Mouse (Mus musculus): ENCODE data around the gene Apoe.

- TF ChIP-seq EP300 (IDR thresholded peaks at IDR 0.05; ENCODE audit: low read length), result no peak
- TF ChIP-seq POLR2AphosphoS2 (IDR thresholded peaks at IDR 0.05; ENCODE audit: low read depth, low read length), result no peak
- TF ChIP-seq POLR2A (IDR thresholded peaks at IDR 0.05; ENCODE audit: low read depth, low read length), result no peak
- no peak for TF ChIP-seq CHD2 (IDR thresholded peaks at IDR 0.05; ENCODE audit: low read length)
- TF ChIP-seq KAT2A (IDR thresholded peaks at IDR 0.05; ENCODE audit: insufficient replicate concordance, low read length), result no peak
- no peak for TF ChIP-seq CTCF (conservative IDR thresholded peaks at IDR 0.05 in 1 of 2, IDR thresholded peaks at IDR 0.05 in 1 of 2; ENCODE audit: low read depth in 2 of 2, low read length in 2 of 2)
- TF ChIP-seq USF1 (IDR thresholded peaks at IDR 0.05; ENCODE audit: low read depth, low read length), result no peak
- no peak for TF ChIP-seq ETS1 (conservative IDR thresholded peaks at IDR 0.05; ENCODE audit: low read depth, low read length)
These were observed 47.8 kb downstream of the Apoe start for GRCm38 (mm10) chr7:19651063-19651786.
